Mouse (Mus musculus) intestine, postnatal 0 days (tissue): Measurements from ENCODE around the gene Nkiras1. TPM values are rescaled to one million over a fixed set of nuclear protein-coding genes. Genes with fewer than 3 reads are reported as not detected.

Experiments used
- ATAC-seq: fragments of 200-750 bp; cut with Nextera tagmentation; 2 replicates; pipeline ENCODE4 v1.8.0; 2017; ENCODE audit warnings: mild to moderate bottlenecking, moderate TSS enrichment, moderate library complexity
- H3K27ac ChIP-seq: fragments of 300-500 bp; sonication (generic); 2 replicates; pipeline ENCODE4 v1.5.1; 2014; ENCODE audit warnings: mild to moderate bottlenecking, low read depth, low read length, moderate library complexity
- H3K27me3 ChIP-seq: fragments of 300-500 bp; sonication (generic); replicated peaks from 2 replicates; pipeline ENCODE4 v1.6.1; 2014; ENCODE audit warnings: low read length, mixed read lengths; ENCODE audit not compliant: control insufficient read depth, insufficient read depth
- H3K36me3 ChIP-seq: fragments of 300-500 bp; sonication (generic); 2 replicates; pipeline ENCODE4 v1.6.1; 2014; ENCODE audit warnings: mild to moderate bottlenecking, moderate library complexity; ENCODE audit not compliant: control insufficient read depth, insufficient read depth
- H3K4me1 ChIP-seq: fragments of 300-500 bp; sonication (generic); replicated peaks from 2 replicates; pipeline ENCODE4 v1.6.1; 2014; ENCODE audit warnings: antibody characterized with exemption, low read length, mixed read lengths; ENCODE audit not compliant: control insufficient read depth, insufficient read depth
- H3K4me2 ChIP-seq: fragments of 300-500 bp; sonication (generic); replicated peaks from 2 replicates; pipeline ENCODE4 v1.6.1; 2014; ENCODE audit warnings: low read depth, mild to moderate bottlenecking, moderate library complexity
- H3K4me3 ChIP-seq: fragments of 300-500 bp; sonication (generic); 2 replicates; pipeline ENCODE4 v1.5.1; 2014; ENCODE audit warnings: low read depth, low read length
- H3K9ac ChIP-seq: fragments of 300-500 bp; sonication (generic); 2 replicates; pipeline ENCODE4 v1.6.1; 2014; ENCODE audit warnings: mild to moderate bottlenecking, low read depth, low read length
- H3K9me3 ChIP-seq: fragments of 300-500 bp; sonication (generic); 2 replicates; pipeline ENCODE4 v1.6.1; 2016; ENCODE audit warnings: mixed run types; ENCODE audit not compliant: control insufficient read depth
- CTCF ChIP-seq: sonication (generic); IDR thresholded peaks from 2 replicates; pipeline ENCODE4 v1.5.1; 2016; ENCODE audit warnings: low read depth, mild to moderate bottlenecking, control low read depth, antibody characterized with exemption, moderate library complexity
- WGBS: fragments of 180-500 bp; shearing (Covaris S2); extraction: QIAGEN DNeasy Blood & Tissue Kit; methylation state at CpG from one replicate; pipeline ENCODE4 v1.1.7; 2014; 5-methylcytosine and 5-hydroxymethylcytosine counted together
- polyA plus RNA-seq: library from polyadenylated mRNA; unstranded; fragments of >200 nt; fragmentation: Nextera tagmentation; extraction: Ambion mirVana; gene quantifications from 2 replicates; pipeline ENCODE4 v1.2.1, GENCODE M21; 2015

The Nkiras1 gene
- polyA plus RNA-seq, 1 experiment from 2014 or later = 24.9 TPM

- no peak for ATAC-seq
- no peak overlapping the region for H3K27ac ChIP-seq
- H3K9me3 ChIP-seq = no peaks in the 10 kb centered on the region
Measured at GRCm38 (mm10) chr14:18303262-18303661, 32.3 kb downstream of the Nkiras1 start.

GRCm38 (mm10) chr14:18304165-18304564 lies 33.2 kb downstream of the Nkiras1 start:
- Histone ChIP-seq H3K27ac (no peak overlapping the region), H3K27me3 (no peaks in the 10 kb centered on the region), H3K36me3 (no peaks in the 10 kb centered on the region; the same call in 1 of the 2 replicates), H3K4me1 (no peaks in the 10 kb centered on the region), H3K9me3 (no peaks in the 10 kb centered on the region), H3K4me2 (no peak overlapping the region), H3K4me3 (no peak overlapping the region), H3K9ac (no peak overlapping the region)
- no peak for TF ChIP-seq CTCF
- ATAC-seq = no peak
- WGBS = 80% methylated on average over 5 of the region's 5 CpGs

More at GRCm38 (mm10) chr14:18303262-18303661, 32.3 kb downstream of the Nkiras1 start:
- no peak for TF ChIP-seq CTCF
- no peaks in the 10 kb centered on the region for H3K27me3 ChIP-seq
- no peaks in the 10 kb centered on the region for H3K4me1 ChIP-seq
- WGBS = 64% methylated on average over 4 of the region's 4 CpGs
- no peak overlapping the region for H3K9ac ChIP-seq
- H3K36me3 ChIP-seq = no peaks in the 10 kb centered on the region; the same call in 1 of the 2 replicates
- H3K4me3 ChIP-seq = no peak overlapping the region
- H3K4me2 ChIP-seq = no peak overlapping the region

GRCm38 (mm10) chr14:18317457-18318411 lies 46.8 kb downstream of the Nkiras1 start:
- H3K4me2 ChIP-seq = peak overlapping the region; percentile 58
- WGBS = 38% methylated on average over 11 of the region's 11 CpGs
- H3K9ac ChIP-seq = no peak overlapping the region
- H3K4me3 ChIP-seq = no peak overlapping the region; the same call in 1 of the 2 replicates
- H3K27me3 ChIP-seq = no peaks in the 10 kb centered on the region
- H3K9me3 ChIP-seq = no peaks in the 10 kb centered on the region
- peaks cover 5% of the 10 kb centered on the region; the same call in 1 of the 2 replicates for H3K36me3 ChIP-seq
- TF ChIP-seq CTCF = no peak
- no peaks in the 10 kb centered on the region; the same call in 1 of the 2 replicates for H3K4me1 ChIP-seq
- peak; percentile 87 for ATAC-seq
- peak overlapping the region; percentile 77 for H3K27ac ChIP-seq

- Histone ChIP-seq H3K36me3 (no peaks in the 10 kb centered on the region), H3K4me3 (peak overlapping the region; percentile 40), H3K4me1 (0 out of 2 replicates have a peak, but pooled peaks cover 4% of the 10 kb centered on the region), H3K27me3 (no peaks in the 10 kb centered on the region), H3K9ac (peak overlapping the region; percentile 62), H3K9me3 (no peaks in the 10 kb centered on the region), H3K27ac (no peak overlapping the region), H3K4me2 (peak overlapping the region; percentile 88)
- no peak for ATAC-seq
- TF ChIP-seq CTCF = peak; percentile 43; the same call in 1 of the 2 replicates
- WGBS = 11% methylated on average over 37 of the region's 37 CpGs
Measured at GRCm38 (mm10) chr14:18326968-18327672, 56.2 kb downstream of the Nkiras1 start.

- WGBS = under 1% methylated on average over 73 of the region's 99 CpGs
- peak overlapping the region; percentile 83 for H3K4me2 ChIP-seq
- H3K36me3 ChIP-seq = no peaks in the 10 kb centered on the region
- ATAC-seq = peak; percentile 41
- H3K27me3 ChIP-seq = no peaks in the 10 kb centered on the region
- H3K9ac ChIP-seq = peak overlapping the region; percentile 89
- H3K27ac ChIP-seq = peak overlapping the region; percentile 81
- H3K4me3 ChIP-seq = peak overlapping the region; percentile 69
- TF ChIP-seq CTCF = no peak
- H3K4me1 ChIP-seq = 0 out of 2 replicates have a peak, but pooled peaks cover 4% of the 10 kb centered on the region
- no peaks in the 10 kb centered on the region for H3K9me3 ChIP-seq
Measured at GRCm38 (mm10) chr14:18330789-18331692, 60.1 kb downstream of the Nkiras1 start.
